22 mouse cellular contexts compared by ENCODE assay signal in the genomic region with DNA sequence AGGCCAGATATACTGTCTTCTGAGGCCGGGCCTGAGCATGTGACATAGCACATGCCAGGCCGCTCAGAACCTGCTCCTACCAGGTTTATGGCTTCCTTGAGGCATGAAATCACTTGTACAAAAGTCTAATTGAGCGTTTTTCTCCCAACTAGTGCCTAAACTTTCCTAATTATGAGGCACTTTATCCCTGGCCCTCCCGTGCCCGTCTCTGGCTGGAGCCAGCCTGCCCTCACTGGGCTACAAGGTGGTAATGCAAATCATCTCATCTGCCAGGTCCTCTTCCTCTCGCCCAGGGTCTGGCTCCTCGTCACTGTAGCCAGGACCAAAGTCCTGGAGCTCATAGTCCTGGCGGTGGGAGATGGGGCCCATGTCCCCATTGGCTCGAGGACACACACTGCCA. TPM values are rescaled to one million over a fixed set of nuclear protein-coding genes. Genes with fewer than 3 reads are reported as not detected.
"Had no signal": no experiment of that assay in that cellular context is flagged by ENCODE, and none has a peak within 500 bp of the region (broad histone marks: within the 10 kb centered on the region; RNA-seq: fewer than 3 reads in every experiment).

No protein-coding gene starts in this region.

- H3K9ac ChIP-seq: intestine, embryonic 15.5 days; limb, embryonic 12.5 days; limb, embryonic 15.5 days; liver, embryonic 14.5 days; lung, embryonic 15.5 days; midbrain, embryonic 13.5 days; neural tube, embryonic 13.5 days; stomach, embryonic 15.5 days had no signal

- DNase-seq: left cerebral cortex, postnatal 4 days; lung, adult 18-20 months; lung, postnatal 10 days; lung, postnatal 36 days; retina, postnatal 1 day; right cerebral cortex, postnatal 25 days; spleen, adult 18-20 months; thymus, adult 2 months; thymus, postnatal 14 days; thymus, postnatal 4 days had no signal

- H3K4me1 ChIP-seq: limb, embryonic 12.5 days; limb, embryonic 15.5 days; megakaryocyte, embryonic 14.5 days; midbrain, embryonic 10.5 days; midbrain, embryonic 13.5 days; neural tube, embryonic 13.5 days had no signal

- ATAC-seq: intestine, embryonic 15.5 days; midbrain, embryonic 13.5 days; midbrain, embryonic 16.5 days had no signal

- H3K9me3 ChIP-seq: intestine, embryonic 15.5 days; limb, embryonic 12.5 days; limb, embryonic 15.5 days; lung, embryonic 15.5 days; megakaryocyte, embryonic 14.5 days; midbrain, embryonic 10.5 days; midbrain, embryonic 13.5 days; neural tube, embryonic 13.5 days; stomach, embryonic 15.5 days had no signal

- H3K4me2 ChIP-seq: intestine, embryonic 15.5 days; limb, embryonic 12.5 days; limb, embryonic 15.5 days; lung, embryonic 15.5 days; midbrain, embryonic 13.5 days; neural tube, embryonic 13.5 days; stomach, embryonic 15.5 days had no signal

- H3K27me3 ChIP-seq: intestine, embryonic 15.5 days; limb, embryonic 12.5 days; limb, embryonic 15.5 days; lung, embryonic 15.5 days; midbrain, embryonic 13.5 days; neural tube, embryonic 13.5 days; stomach, embryonic 15.5 days had no signal

- H3K4me3 ChIP-seq: intestine, embryonic 15.5 days; limb, embryonic 12.5 days; limb, embryonic 15.5 days; lung, embryonic 15.5 days; megakaryocyte, embryonic 14.5 days; midbrain, embryonic 10.5 days; midbrain, embryonic 13.5 days; myocyte; neural tube, embryonic 13.5 days; stomach, embryonic 15.5 days had no signal

- H3K36me3 ChIP-seq: intestine, embryonic 15.5 days; limb, embryonic 12.5 days; limb, embryonic 15.5 days; lung, embryonic 15.5 days; midbrain, embryonic 10.5 days had no signal

- H3K27ac ChIP-seq: intestine, embryonic 15.5 days; limb, embryonic 12.5 days; limb, embryonic 15.5 days; liver, embryonic 14.5 days; lung, embryonic 15.5 days; midbrain, embryonic 10.5 days; midbrain, embryonic 13.5 days; neural tube, embryonic 13.5 days; stomach, embryonic 15.5 days had no signal

RNA-seq across cellular contexts. Expression of a gene that starts 33.0 kb away (rescaled TPM):
- polyA plus RNA-seq: midbrain, embryonic 10.5 days; myocyte had no signal
